Mouse (Mus musculus) MEL (cell line): ENCODE measurements around the gene Acin1. TPM values are rescaled to one million over a fixed set of nuclear protein-coding genes. Genes with fewer than 3 reads are reported as not detected.

Experiments
- DNase-seq: peaks from one replicate; pipeline ENCODE4 v3.0.0; 2011; ENCODE audit warnings: low read depth, low spot score
- H3K27ac ChIP-seq: 2 replicates; pipeline ENCODE4 v1.5.1; 2012; ENCODE audit warnings: low read depth, mild to moderate bottlenecking, control low read depth, low read length, moderate library complexity; ENCODE audit not compliant: control insufficient read depth
- H3K27me3 ChIP-seq, 2 experiments: fragments of 150-350 bp in 1 of 2; sonication (generic) in 1 of 2; 2 replicates each; pipeline ENCODE4 v1.6.1; 2012; ENCODE audit warnings: low read length in 2 of 2, mild to moderate bottlenecking in 2 of 2, improper control_type of control experiment in 1 of 2, moderate library complexity in 1 of 2; ENCODE audit not compliant: insufficient read depth in 2 of 2, control insufficient read depth in 1 of 2
- H3K36me3 ChIP-seq, 2 experiments: 2 replicates each; pipeline ENCODE4 v1.6.1; 2012 to 2014; ENCODE audit warnings: low read length in 2 of 2, improper control_type of control experiment in 1 of 2, inconsistent platforms in 1 of 2, mild to moderate bottlenecking in 1 of 2; ENCODE audit not compliant: insufficient read depth in 2 of 2, control insufficient read depth in 1 of 2
- H3K4me1 ChIP-seq, 2 experiments: fragments of 150-350 bp in 1 of 2; sonication (generic) in 1 of 2; 2 replicates each; pipeline ENCODE4 v1.6.1; 2012; ENCODE audit warnings: low read length in 2 of 2, improper control_type of control experiment in 1 of 2, mild to moderate bottlenecking in 1 of 2; ENCODE audit not compliant: insufficient read depth in 2 of 2, control insufficient read depth in 1 of 2
- H3K4me3 ChIP-seq, 2 experiments: fragments of 150-350 bp in 1 of 2; sonication (generic) in 1 of 2; 2 replicates each; pipeline ENCODE4 v1.5.1; 2012; ENCODE audit warnings: low read depth in 2 of 2, low read length in 2 of 2, mild to moderate bottlenecking in 2 of 2, moderate library complexity in 2 of 2, control low read depth in 1 of 2, improper control_type of control experiment in 1 of 2; ENCODE audit not compliant: control insufficient read depth in 1 of 2, insufficient read depth in 1 of 2
- H3K79me2 ChIP-seq: 2 replicates; pipeline ENCODE4 v1.6.1; 2012; ENCODE audit warnings: mild to moderate bottlenecking, low read length, moderate library complexity; ENCODE audit not compliant: control insufficient read depth, poor library complexity, insufficient read depth
- H3K9ac ChIP-seq: 2 replicates; pipeline ENCODE4 v1.6.1; 2012; ENCODE audit warnings: low read depth, mild to moderate bottlenecking, control low read depth, low read length, moderate library complexity; ENCODE audit not compliant: control insufficient read depth, poor library complexity, severe bottlenecking
- H3K9me3 ChIP-seq: fragments of 150-350 bp; sonication (generic); replicated peaks from 2 replicates; pipeline ENCODE4 v1.6.1; 2012; ENCODE audit warnings: mild to moderate bottlenecking, low read length, improper control_type of control experiment, moderate library complexity; ENCODE audit not compliant: insufficient read depth
- CHD1 ChIP-seq: IDR thresholded peaks from 2 replicates; pipeline ENCODE4 v1.6.1; 2012; ENCODE audit warnings: low read depth, mild to moderate bottlenecking, inconsistent platforms, low read length, improper control_type of control experiment
- CHD2 ChIP-seq: IDR thresholded peaks from 2 replicates; pipeline ENCODE4 v1.6.1; 2011; ENCODE audit warnings: low read length, improper control_type of control experiment
- CTCF ChIP-seq, 3 experiments: IDR thresholded peaks in 2 of 3; conservative IDR thresholded peaks in 1 of 3; 2 replicates each; pipeline ENCODE4 v1.5.1; 2011 to 2012; ENCODE audit warnings: low read length in 3 of 3, low read depth in 2 of 3, mild to moderate bottlenecking in 2 of 3, improper control_type of control experiment in 1 of 3, inconsistent platforms in 1 of 3, mixed read lengths in 1 of 3, moderate library complexity in 1 of 3; ENCODE audit not compliant: control insufficient read depth in 1 of 3, insufficient read depth in 1 of 3, poor library complexity in 1 of 3, severe bottlenecking in 1 of 3
- EP300 ChIP-seq, 2 experiments: IDR thresholded peaks; 2 replicates each; pipeline ENCODE4 v1.6.1; 2011; ENCODE audit warnings: improper control_type of control experiment in 2 of 2, low read length in 2 of 2, low read depth in 1 of 2, mild to moderate bottlenecking in 1 of 2
- GABPA ChIP-seq: IDR thresholded peaks from 2 replicates; pipeline ENCODE4 v1.6.1; 2012; ENCODE audit warnings: low read depth, mild to moderate bottlenecking, inconsistent platforms, low read length, improper control_type of control experiment, moderate library complexity
- GATA1 ChIP-seq: IDR thresholded peaks from 2 replicates; pipeline ENCODE4 v1.6.1; 2011; ENCODE audit warnings: low read depth, low read length, improper control_type of control experiment
- JUND ChIP-seq: IDR thresholded peaks from 2 replicates; pipeline ENCODE4 v1.6.1; 2011; ENCODE audit warnings: low read depth, mild to moderate bottlenecking, improper control_type of control experiment, low read length
- MAFK ChIP-seq: IDR thresholded peaks from 2 replicates; pipeline ENCODE4 v1.6.1; 2011; ENCODE audit warnings: low read depth, mild to moderate bottlenecking, low read length, improper control_type of control experiment, borderline replicate concordance
- MYB ChIP-seq: IDR thresholded peaks from 2 replicates; pipeline ENCODE4 v1.6.1; 2011; ENCODE audit warnings: mild to moderate bottlenecking, low read depth, low read length, improper control_type of control experiment
- NRF1 ChIP-seq: IDR thresholded peaks from 2 replicates; pipeline ENCODE4 v1.6.1; 2014; ENCODE audit warnings: low read depth, mild to moderate bottlenecking, inconsistent platforms, low read length, improper control_type of control experiment, moderate library complexity; ENCODE audit not compliant: poor library complexity, insufficient read depth, severe bottlenecking
- POLR2A ChIP-seq, 2 experiments: IDR thresholded peaks; 2 replicates each; pipeline ENCODE4 v1.6.1; 2011 to 2012; ENCODE audit warnings: low read length in 2 of 2, mild to moderate bottlenecking in 2 of 2, control low read depth in 1 of 2, improper control_type of control experiment in 1 of 2, low read depth in 1 of 2, moderate library complexity in 1 of 2; ENCODE audit not compliant: control insufficient read depth in 1 of 2, insufficient read depth in 1 of 2, poor library complexity in 1 of 2
- POLR2AphosphoS2 ChIP-seq: IDR thresholded peaks from 2 replicates; pipeline ENCODE4 v1.6.1; 2011; ENCODE audit warnings: low read length, improper control_type of control experiment
- POLR2AphosphoS5 ChIP-seq: IDR thresholded peaks from 2 replicates; pipeline ENCODE4 v1.6.1; 2012; ENCODE audit warnings: low read depth, borderline replicate concordance, mild to moderate bottlenecking, inconsistent platforms, low read length, moderate library complexity, mixed read lengths
- RAD21 ChIP-seq: IDR thresholded peaks from 2 replicates; pipeline ENCODE4 v1.6.1; 2011; ENCODE audit warnings: mild to moderate bottlenecking, low read depth, low read length, improper control_type of control experiment
- RCOR1 ChIP-seq: IDR thresholded peaks from 2 replicates; pipeline ENCODE4 v1.6.1; 2012; ENCODE audit warnings: low read depth, mild to moderate bottlenecking, inconsistent platforms, low read length, improper control_type of control experiment
- SMC3 ChIP-seq: IDR thresholded peaks from 2 replicates; pipeline ENCODE4 v1.6.1; 2011; ENCODE audit warnings: low read depth, low read length, improper control_type of control experiment
- TCF12 ChIP-seq: IDR thresholded peaks from 2 replicates; pipeline ENCODE4 v1.6.1; 2014; ENCODE audit warnings: low read depth, mild to moderate bottlenecking, inconsistent platforms, low read length, improper control_type of control experiment, moderate library complexity
- UBTF ChIP-seq: IDR thresholded peaks from 2 replicates; pipeline ENCODE4 v1.6.1; 2012; ENCODE audit warnings: low read depth, mild to moderate bottlenecking, inconsistent platforms, low read length, improper control_type of control experiment, moderate library complexity, borderline replicate concordance; ENCODE audit not compliant: insufficient read depth
- USF1 ChIP-seq: IDR thresholded peaks from 2 replicates; pipeline ENCODE4 v1.6.1; 2014; ENCODE audit warnings: low read depth, mild to moderate bottlenecking, inconsistent platforms, low read length, improper control_type of control experiment, moderate library complexity
- ZMIZ1 ChIP-seq: IDR thresholded peaks from 2 replicates; pipeline ENCODE4 v1.6.1; 2012; ENCODE audit warnings: low read depth, mild to moderate bottlenecking, inconsistent platforms, low read length, improper control_type of control experiment, moderate library complexity
- ZNF384 ChIP-seq: IDR thresholded peaks from 2 replicates; pipeline ENCODE4 v1.6.1; 2012; ENCODE audit warnings: low read depth, mild to moderate bottlenecking, inconsistent platforms, low read length, improper control_type of control experiment
- polyA plus RNA-seq, 2 experiments: library from polyadenylated mRNA; stranded (reverse) in 1 of 2; unstranded in 1 of 2; fragments of >175 nt in 1 of 2; fragments of >200 nt in 1 of 2; gene quantifications; 2 replicates each; pipeline versions ENCODE4 v1.2.1 to v1.2.4; 2012; ENCODE audit warnings: low replicate concordance in 2 of 2, low read depth in 1 of 2; ENCODE audit not compliant: insufficient read length in 2 of 2, insufficient read depth in 1 of 2, missing spikeins in 1 of 2
- total RNA-seq: library from RNA; depleted of rRNA; stranded (reverse); fragments of 300-350 nt; gene quantifications from 2 replicates; pipeline ENCODE4 v1.2.3, GENCODE M21; 2012

Gene Acin1
- total and polyA plus RNA-seq, 3 experiments, result 103 to 248 (median 115) TPM

- TF ChIP-seq GABPA (no peak), POLR2A (IDR thresholded peaks at IDR 0.05; ENCODE audit: control insufficient read depth in 1 of 2, insufficient read depth in 1 of 2, low read depth in 1 of 2, low read length in 2 of 2, poor library complexity in 1 of 2) (peak; percentile 64 to 92; a peak in 3 of 4 replicates)
Measured at GRCm38 (mm10) chr14:54653496-54653895, 33.2 kb downstream of the Acin1 start (continued).

GRCm38 (mm10) chr14:54652787-54653186, 33.9 kb downstream of the Acin1 start:
- peaks cover 7 to 34% of the 10 kb centered on the region in 2 experiments; a peak in 3 of 4 replicates for H3K36me3 ChIP-seq

GRCm38 (mm10) chr14:54651556-54651955, 35.2 kb downstream of the Acin1 start:
- Histone ChIP-seq H3K27ac (no peak overlapping the region), H3K27me3 (no peaks in the 10 kb centered on the region), H3K9ac (no peak overlapping the region), H3K9me3 (no peaks in the 10 kb centered on the region), H3K79me2 (peaks cover 24% of the 10 kb centered on the region), H3K4me1 (peaks cover 4 to 31% of the 10 kb centered on the region in 2 experiments), H3K36me3 (peaks cover 12 to 37% of the 10 kb centered on the region in 2 experiments), H3K4me3 (no peak overlapping the region)
- no peak for TF ChIP-seq USF1
- TF ChIP-seq CHD2, result no peak
- TF ChIP-seq ZNF384, result no peak
- no peak for TF ChIP-seq UBTF
- TF ChIP-seq NRF1, result no peak
- no peak for TF ChIP-seq JUND
- TF ChIP-seq SMC3, result no peak
- no peak for TF ChIP-seq POLR2AphosphoS2
- TF ChIP-seq TCF12, result no peak
- no peak for TF ChIP-seq ZMIZ1
- no peak for TF ChIP-seq GABPA
- no peak for TF ChIP-seq EP300 (IDR thresholded peaks at IDR 0.05; ENCODE audit: low read depth in 1 of 2, low read length in 2 of 2)
- no peak for TF ChIP-seq GATA1
- no peak for TF ChIP-seq CHD1
- no peak for TF ChIP-seq MYB
- no peak for TF ChIP-seq RAD21
- TF ChIP-seq CTCF (IDR thresholded peaks at IDR 0.05 in 2 of 3, conservative IDR thresholded peaks at IDR 0.05 in 1 of 3; ENCODE audit: control insufficient read depth in 1 of 3, insufficient read depth in 1 of 3, low read depth in 2 of 3, low read length in 3 of 3, poor library complexity in 1 of 3, severe bottlenecking in 1 of 3), result no peak
- no peak for TF ChIP-seq MAFK
- no peak for DNase-seq

More at GRCm38 (mm10) chr14:54652787-54653186, 33.9 kb downstream of the Acin1 start:
- Histone ChIP-seq H3K9me3 (no peaks in the 10 kb centered on the region), H3K4me1 (peaks cover 4 to 29% of the 10 kb centered on the region in 2 experiments), H3K9ac (peak overlapping the region; percentile 96), H3K27ac (peak overlapping the region; percentile 47), H3K4me3 (peak overlapping the region; percentile 96 to 97), H3K27me3 (no peaks in the 10 kb centered on the region), H3K79me2 (peaks cover 24% of the 10 kb centered on the region)
- TF ChIP-seq POLR2AphosphoS5 (no peak), RCOR1 (no peak), POLR2A (IDR thresholded peaks at IDR 0.05; ENCODE audit: control insufficient read depth in 1 of 2, insufficient read depth in 1 of 2, low read depth in 1 of 2, low read length in 2 of 2, poor library complexity in 1 of 2) (no peak), USF1 (0 out of 2 replicates have a peak, but pooled peaks have one; percentile 45), ZNF384 (no peak)
- DNase-seq, result peak; percentile 30
